Mouse (Mus musculus): ENCODE results near the gene Mxd1.

GRCm38 (mm10) chr6:86606289-86606688 is 62.7 kb downstream of the Mxd1 start:
- TF ChIP-seq POLR2A (IDR thresholded peaks at IDR 0.05; ENCODE audit: low read depth, low read length) (no peak), CTCF (IDR thresholded peaks at IDR 0.05; ENCODE audit: borderline replicate concordance, insufficient read depth, low read length) (no peak)

Data from embryonic fibroblast, embryonic 13.5 days (primary cell).